Mouse (Mus musculus) intestine, embryonic 14.5 days (tissue): ENCODE results near the gene Il2rg. TPM values are rescaled to one million over a fixed set of nuclear protein-coding genes. Genes with fewer than 3 reads are reported as not detected.
A peak's percentile ranks its signal among the peaks of the same experiment; 100 is the strongest.

Experiments used
- ATAC-seq: fragments of 200-750 bp; cut with Nextera tagmentation; replicated peaks from 2 replicates; pipeline ENCODE4 v1.8.0; 2017; ENCODE audit warnings: low read depth, moderate number of reproducible peaks, moderate TSS enrichment, moderate library complexity; ENCODE audit not compliant: low FRiP score, low TSS enrichment
- DNase-seq: peaks from one replicate; pipeline ENCODE4 v3.0.0-alpha.2; 2018; ENCODE audit warnings: low spot score
- H3K27ac ChIP-seq: fragments of 300-500 bp; sonication (generic); 2 replicates; pipeline ENCODE4 v1.5.1; 2014; ENCODE audit warnings: low read depth, mild to moderate bottlenecking, control low read depth
- H3K27me3 ChIP-seq: fragments of 300-500 bp; sonication (generic); replicated peaks from 2 replicates; pipeline ENCODE4 v1.6.1; 2014; ENCODE audit warnings: low read length, control low read depth; ENCODE audit not compliant: control insufficient read depth, insufficient read depth
- H3K36me3 ChIP-seq: fragments of 300-500 bp; sonication (generic); 2 replicates; pipeline ENCODE4 v1.6.1; 2014; ENCODE audit warnings: low read length, control low read depth; ENCODE audit not compliant: control insufficient read depth, insufficient read depth
- H3K4me1 ChIP-seq: fragments of 300-500 bp; sonication (generic); replicated peaks from 2 replicates; pipeline ENCODE4 v1.6.1; 2014; ENCODE audit warnings: low read length, control low read depth, mixed read lengths; ENCODE audit not compliant: control insufficient read depth, insufficient read depth
- H3K4me2 ChIP-seq: fragments of 300-500 bp; sonication (generic); 2 replicates; pipeline ENCODE4 v1.6.1; 2014; ENCODE audit warnings: low read length
- H3K4me3 ChIP-seq: fragments of 300-500 bp; sonication (generic); 2 replicates; pipeline ENCODE4 v1.5.1; 2014; ENCODE audit warnings: low read depth, low read length, control low read depth, mixed read lengths
- H3K9ac ChIP-seq: fragments of 300-500 bp; sonication (generic); 2 replicates; pipeline ENCODE4 v1.6.1; 2014; ENCODE audit warnings: mild to moderate bottlenecking, low read length
- H3K9me3 ChIP-seq: fragments of 300-500 bp; sonication (generic); 2 replicates; pipeline ENCODE4 v1.6.1; 2016; ENCODE audit warnings: low read length, control low read depth; ENCODE audit not compliant: control insufficient read depth
- WGBS: fragments of 180-500 bp; shearing (Covaris S2); extraction: QIAGEN DNeasy Blood & Tissue Kit; methylation state at CpG from one replicate; pipeline ENCODE4 v1.1.7; 2014; 5-methylcytosine and 5-hydroxymethylcytosine counted together
- polyA plus RNA-seq: library from polyadenylated mRNA; unstranded; fragments of >200 nt; fragmentation: Nextera tagmentation; extraction: Ambion mirVana; gene quantifications from 2 replicates; pipeline ENCODE4 v1.2.1, GENCODE M21; 2014

Gene Il2rg
- polyA plus RNA-seq, 1 experiment from 2014 or later: 11.5 TPM

DNA sequence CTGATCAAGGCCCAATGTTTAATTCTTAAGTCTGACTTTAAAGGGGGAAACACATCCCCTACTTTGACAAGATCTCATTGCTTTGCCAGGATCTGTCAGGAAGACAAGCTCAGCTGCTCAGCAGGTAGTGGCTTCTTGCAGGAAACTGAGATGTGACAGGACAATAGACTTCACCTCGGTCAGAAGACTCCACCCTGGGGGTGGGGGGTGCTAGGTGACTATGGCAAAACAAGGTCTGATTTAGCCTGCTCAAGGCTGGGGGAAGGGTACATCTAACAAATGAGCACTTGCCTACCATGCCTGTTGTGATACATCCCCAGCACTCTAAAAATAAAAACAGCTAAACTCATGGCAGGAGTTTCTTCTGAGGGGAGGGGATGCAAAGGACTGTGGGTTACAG lies 23.0 kb downstream of the Il2rg start:
- H3K9ac ChIP-seq: no peak overlapping the region
- no peak overlapping the region for H3K27ac ChIP-seq
- H3K36me3 ChIP-seq: no peaks in the 10 kb centered on the region
- 20% methylated on average over 1 of the region's 1 CpGs for WGBS
- no peaks in the 10 kb centered on the region for H3K9me3 ChIP-seq
- H3K27me3 ChIP-seq: 0 out of 2 replicates have a peak, but pooled peaks cover 6% of the 10 kb centered on the region
- DNase-seq: no peak
- H3K4me2 ChIP-seq: no peak overlapping the region
- H3K4me1 ChIP-seq: no peaks in the 10 kb centered on the region
- no peak overlapping the region for H3K4me3 ChIP-seq
- ATAC-seq: no peak

GRCm38 (mm10) chrX:101222796-101223162 lies 45.3 kb downstream of the Il2rg start:
- H3K9ac ChIP-seq: 0 out of 2 replicates have a peak overlapping the region, but pooled peaks have one; percentile 13
- no peaks in the 10 kb centered on the region for H3K4me1 ChIP-seq
- peak overlapping the region; percentile 52 for H3K4me3 ChIP-seq
- DNase-seq: no peak
- H3K27ac ChIP-seq: no peak overlapping the region
- peak overlapping the region; percentile 50 for H3K4me2 ChIP-seq
- no peaks in the 10 kb centered on the region for H3K9me3 ChIP-seq
- ATAC-seq: no peak
- 26% methylated on average over 7 of the region's 7 CpGs for WGBS
- 0 out of 2 replicates have a peak, but pooled peaks cover 2% of the 10 kb centered on the region for H3K36me3 ChIP-seq
- no peaks in the 10 kb centered on the region for H3K27me3 ChIP-seq

- peak within 1 kb of the TSS; percentile 55 for H3K4me2 ChIP-seq
- H3K36me3 ChIP-seq: 0 out of 2 replicates have a peak, but pooled peaks cover 2% of the 10 kb centered on the region
- H3K9me3 ChIP-seq: no peaks in the 10 kb centered on the region
- peak within 1 kb of the TSS; percentile 40 for H3K9ac ChIP-seq
- WGBS: 15% methylated on average over 55 of the region's 55 CpGs
- no peaks in the 10 kb centered on the region for H3K27me3 ChIP-seq
- no peaks in the 10 kb centered on the region for H3K4me1 ChIP-seq
- H3K4me3 ChIP-seq: peak within 1 kb of the TSS; percentile 52
- peak within 1 kb of the TSS; percentile 48; the same call in 1 of the 2 replicates for H3K27ac ChIP-seq
- peak; percentile 93 for DNase-seq
- peak; percentile 98 for ATAC-seq
Observed at GRCm38 (mm10) chrX:101221834-101222795, 45.9 kb downstream of the Il2rg start, which contains the start of gene Snx12. Snx12 (minus strand) TSS chrX:101222563.

Other genes starting within 250 kb of the Il2rg start
- 0.18 TPM in 1 of 2 replicates, not detected in the other for gene Tex11, start 208.6 kb downstream of the Il2rg start, polyA plus RNA-seq
- 1.4 and 1.5 TPM in 2 replicates for gene Slc7a3, start 182.2 kb downstream of the Il2rg start, polyA plus RNA-seq
- 48.0 and 51.2 TPM in 2 replicates for gene Snx12, start 45.7 kb downstream of the Il2rg start, polyA plus RNA-seq
- 2.3 and 2.5 TPM in 2 replicates for gene Foxo4, start 13.7 kb downstream of the Il2rg start, polyA plus RNA-seq
- gene Gm614, start 4.3 kb downstream of the Il2rg start, polyA plus RNA-seq: not detected in 2 replicates
- not detected in 2 replicates for gene Gm20489, start 768 bp upstream of the Il2rg start, polyA plus RNA-seq
- gene Med12, start 5.8 kb upstream of the Il2rg start, polyA plus RNA-seq: 38.5 and 48.2 TPM in 2 replicates
- 7.3 and 7.5 TPM in 2 replicates for gene Nlgn3, start 30.9 kb upstream of the Il2rg start, polyA plus RNA-seq
- gene Gjb1, start 108.1 kb upstream of the Il2rg start, polyA plus RNA-seq: 14.0 and 20.9 TPM in 2 replicates
- 25.5 and 26.1 TPM in 2 replicates for gene Zmym3, start 152.6 kb upstream of the Il2rg start, polyA plus RNA-seq
- 363 and 414 TPM in 2 replicates for gene Nono, start 161.1 kb upstream of the Il2rg start, polyA plus RNA-seq
- 1.5 and 1.7 TPM in 2 replicates for gene Itgb1bp2, start 180.8 kb upstream of the Il2rg start, polyA plus RNA-seq